8 mouse cellular contexts compared by ENCODE assay signal in genomic region chr3:97298856-97299465, GRCm38 (mm10). TPM values are rescaled to one million over a fixed set of nuclear protein-coding genes. Genes with fewer than 3 reads are reported as not detected.
A peak's percentile ranks its signal among the peaks of the same experiment; 100 is the strongest.
DNase-seq lines count a peak whose midpoint lies in the region; ATAC-seq and TF ChIP-seq lines count a peak whose summit lies in the region.

No protein-coding gene starts in this region.

- no peak overlapping the region for H3K9ac ChIP-seq in embryonic facial prominence, embryonic 15.5 days
- no peak overlapping the region for H3K9ac ChIP-seq in neural tube, embryonic 12.5 days

- H3K4me2 ChIP-seq in embryonic facial prominence, embryonic 15.5 days (replicated peaks): peak overlapping the region; percentile 80
- H3K4me2 ChIP-seq in neural tube, embryonic 12.5 days (replicated peaks): peak overlapping the region; percentile 72

- no peaks in the 10 kb centered on the region for H3K36me3 ChIP-seq in kidney, adult 2 months (ENCODE audit: control insufficient read depth, insufficient read depth, low read length)
- no peaks in the 10 kb centered on the region for H3K36me3 ChIP-seq in embryonic facial prominence, embryonic 15.5 days
- H3K36me3 ChIP-seq in neural tube, embryonic 12.5 days: no peaks in the 10 kb centered on the region

- H3K27me3 ChIP-seq in kidney, adult 2 months (replicated peaks; ENCODE audit: control insufficient read depth, insufficient read depth, low read length): no peaks in the 10 kb centered on the region
- no peaks in the 10 kb centered on the region for H3K27me3 ChIP-seq in embryonic facial prominence, embryonic 15.5 days
- no peaks in the 10 kb centered on the region for H3K27me3 ChIP-seq in neural tube, embryonic 12.5 days (replicated peaks)

- peak; percentile 23 for DNase-seq in kidney, adult 2 months
- DNase-seq in kidney, adult 11 months: no peak
- peak; percentile 48 for DNase-seq in kidney, postnatal 10 days
- no peak for DNase-seq in T-cell, adult 2 months (ENCODE audit: low spot score)
- DNase-seq in urinary bladder, postnatal 25 days (ENCODE audit: low spot score): no peak

- WGBS in kidney, adult 2 months: 30% methylated on average over 10 of the region's 10 CpGs
- WGBS in embryonic facial prominence, embryonic 15.5 days: 31% methylated on average over 10 of the region's 10 CpGs
- WGBS in neural tube, embryonic 12.5 days: 24% methylated on average over 9 of the region's 10 CpGs

- no peak overlapping the region for H3K4me3 ChIP-seq in kidney, adult 2 months (ENCODE audit: insufficient read depth, low read depth, low read length)
- H3K4me3 ChIP-seq in embryonic facial prominence, embryonic 15.5 days (replicated peaks): peak overlapping the region; percentile 70
- H3K4me3 ChIP-seq in neural tube, embryonic 12.5 days: no peak overlapping the region

- H3K27ac ChIP-seq in kidney, adult 2 months (ENCODE audit: insufficient read depth, low read depth, low read length): no peak overlapping the region; the same call in 1 of the 2 replicates
- H3K27ac ChIP-seq in embryonic facial prominence, embryonic 15.5 days (replicated peaks): peak overlapping the region; percentile 99
- H3K27ac ChIP-seq in neural tube, embryonic 12.5 days: no peak overlapping the region; the same call in 1 of the 2 replicates

- peaks cover 3% of the 10 kb centered on the region; the same call in 1 of the 2 replicates for H3K4me1 ChIP-seq in kidney, adult 2 months (ENCODE audit: control insufficient read depth, insufficient read depth, low read length)
- H3K4me1 ChIP-seq in embryonic facial prominence, embryonic 15.5 days: peaks cover 22% of the 10 kb centered on the region
- peaks cover 23% of the 10 kb centered on the region for H3K4me1 ChIP-seq in neural tube, embryonic 12.5 days

- no peak for TF ChIP-seq CTCF in kidney, adult 2 months (conservative IDR thresholded peaks at IDR 0.05; ENCODE audit: insufficient read depth, insufficient read length, low read depth, low read length)

- H3K9me3 ChIP-seq in embryonic facial prominence, embryonic 15.5 days (replicated peaks): no peaks in the 10 kb centered on the region
- 0 out of 2 replicates have a peak, but pooled peaks cover 3% of the 10 kb centered on the region for H3K9me3 ChIP-seq in neural tube, embryonic 12.5 days

- no peak for TF ChIP-seq POLR2A in kidney, adult 2 months (IDR thresholded peaks at IDR 0.05; ENCODE audit: low read depth, low read length)

- ATAC-seq in embryonic facial prominence, embryonic 15.5 days (ENCODE audit: insufficient number of reproducible peaks, low FRiP score, low TSS enrichment, low read depth): no peak
- ATAC-seq in neural tube, embryonic 12.5 days (ENCODE audit: low FRiP score, low read depth): no peak
- ATAC-seq in megakaryocyte, adult 5-6 weeks (ENCODE audit: poor library complexity, severe bottlenecking): no peak

RNA-seq across cellular contexts. Expression of gene Bcl9, which starts 1.2 kb away (rescaled TPM):
- 7.6 and 9.0 TPM in 2 replicates for polyA plus RNA-seq in kidney, adult 2 months (2012; rRNA removed)
- polyA plus RNA-seq in embryonic facial prominence, embryonic 15.5 days (2015; fragmentation: Nextera tagmentation; extraction: Ambion mirVana): 60.6 and 68.2 TPM in 2 replicates
- 60.9 and 72.2 TPM in 2 replicates for polyA plus RNA-seq in neural tube, embryonic 12.5 days (2016; fragmentation: Nextera tagmentation; extraction: Ambion mirVana)
- total RNA-seq in megakaryocyte, adult 5-6 weeks (2015): 10.2 and 12.7 TPM in 2 replicates
- 3.0 and 4.1 TPM in 2 replicates for total RNA-seq in megakaryocyte, adult 5-6 weeks (2017)

Comparison
In these comparisons a context has a peak if more than half of its experiments do, and no peak if none do; other contexts are left out.
1. DNase-seq: peak in kidney, adult 2 months (single experiment) and kidney, postnatal 10 days (single experiment); none in kidney, adult 11 months (single experiment), T-cell, adult 2 months (single experiment) and urinary bladder, postnatal 25 days (single experiment).